Mouse (Mus musculus) kidney, adult 9 months (tissue): ENCODE results near the gene Lyl1.

Experiments
- DNase-seq: peaks from one replicate; pipeline ENCODE4 v3.0.0; 2022

Lyl1 gene

DNA sequence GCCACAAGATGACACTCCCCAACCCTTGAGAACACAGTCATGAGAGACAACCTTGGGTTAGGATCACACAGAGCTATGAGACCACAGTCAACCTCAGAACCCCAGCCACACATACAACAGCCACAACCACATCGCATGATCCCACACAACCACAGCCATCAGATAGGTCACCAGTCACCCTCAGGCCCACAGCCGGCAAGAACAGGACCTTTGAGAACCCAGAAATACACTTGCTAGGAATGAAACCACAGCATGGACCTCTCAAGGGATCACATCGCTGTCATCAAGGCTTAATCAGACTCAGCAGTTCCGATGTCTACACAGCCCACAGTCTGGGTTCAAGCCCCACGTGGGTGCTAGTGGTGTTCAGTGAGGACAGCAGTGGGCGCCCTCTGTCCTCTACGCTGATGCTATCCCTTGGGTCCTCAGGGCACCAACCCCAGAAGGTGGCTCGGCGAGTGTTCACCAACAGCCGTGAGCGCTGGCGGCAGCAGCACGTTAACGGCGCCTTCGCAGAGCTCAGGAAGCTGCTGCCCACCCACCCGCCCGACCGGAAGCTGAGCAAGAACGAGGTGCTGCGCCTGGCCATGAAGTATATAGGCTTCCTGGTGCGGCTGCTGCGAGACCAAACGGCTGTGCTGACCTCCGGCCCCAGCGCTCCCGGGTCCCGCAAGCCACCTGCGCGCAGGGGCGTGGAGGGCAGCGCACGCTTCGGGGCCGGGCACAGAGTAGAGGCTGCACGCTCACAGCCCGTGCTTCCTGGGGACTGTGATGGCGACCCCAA, 2.4 kb downstream of the Lyl1 start:
- DNase-seq = no peak

DNA sequence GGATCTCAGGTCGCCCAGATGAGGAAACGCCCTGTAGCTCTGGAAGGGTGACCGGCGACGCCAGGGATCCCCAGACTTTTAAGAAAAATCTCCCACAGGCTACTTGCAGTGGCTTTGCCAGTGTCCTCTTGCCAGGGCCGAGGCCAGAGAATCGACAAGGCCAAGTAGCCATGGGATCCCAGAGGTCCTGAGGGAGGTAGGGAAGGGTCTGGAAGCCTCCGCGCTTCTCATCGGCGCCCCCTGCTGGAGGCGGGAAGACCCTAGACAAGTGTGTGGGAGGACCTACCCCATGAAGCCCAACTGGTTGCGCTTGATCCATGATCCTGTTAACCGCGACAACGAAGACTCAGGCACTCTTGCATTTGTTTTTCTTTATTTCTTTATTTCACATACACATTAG, 3.1 kb downstream of the Lyl1 start:
- DNase-seq = peak; percentile 71

DNA sequence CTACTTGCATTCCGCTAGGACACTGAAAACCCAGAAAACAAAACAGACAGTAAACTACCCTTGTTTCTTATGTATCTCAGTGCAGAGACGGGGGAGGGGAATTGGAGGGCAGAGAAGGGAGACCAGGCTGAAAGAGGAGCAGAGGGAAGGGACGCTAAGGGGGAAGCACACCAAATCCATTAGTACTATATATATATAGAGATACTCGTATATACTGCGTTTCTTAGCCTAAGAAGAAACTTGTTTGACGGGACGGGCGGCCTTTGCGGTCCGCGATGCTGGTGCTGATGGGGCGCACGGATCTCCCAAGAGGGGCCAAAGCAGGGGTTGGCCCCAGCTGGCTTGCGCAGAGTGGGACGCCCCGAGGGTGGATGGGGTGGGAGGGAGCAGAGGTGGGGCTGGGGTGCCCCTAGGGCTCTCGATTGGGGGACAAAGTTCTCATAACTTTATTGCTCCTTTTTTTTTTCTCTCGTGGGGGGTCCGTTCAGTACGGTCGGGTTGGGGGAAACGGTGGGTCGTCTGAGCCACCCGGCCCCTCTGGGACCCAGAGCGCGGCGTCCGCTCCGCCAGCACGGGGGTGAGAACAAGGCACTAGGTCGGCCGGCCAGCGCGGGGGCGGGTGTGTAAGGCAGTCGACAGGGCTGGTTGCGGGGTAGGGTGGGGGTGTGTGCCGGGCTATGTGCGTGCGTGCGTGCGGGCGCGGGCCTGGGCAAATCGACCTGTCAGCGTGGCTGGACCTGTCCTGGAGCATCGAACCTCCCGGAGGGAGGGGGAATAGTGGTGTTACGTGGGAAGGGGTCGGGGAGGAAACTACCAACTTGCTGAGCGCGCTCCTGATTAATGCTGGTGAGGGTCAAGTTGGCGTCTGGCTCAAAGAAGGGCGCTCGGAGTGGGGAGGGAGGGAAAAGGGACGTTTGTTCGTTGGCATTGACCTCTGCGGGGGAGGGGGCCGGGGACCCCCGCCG, 3.9 kb downstream of the Lyl1 start:
- no peak for DNase-seq

GRCm38 (mm10) chr8:84705960-84706359, 4.7 kb downstream of the Lyl1 start:
- DNase-seq = no peak

GRCm38 (mm10) chr8:84706610-84707266, 5.5 kb downstream of the Lyl1 start:
- no peak for DNase-seq

DNA sequence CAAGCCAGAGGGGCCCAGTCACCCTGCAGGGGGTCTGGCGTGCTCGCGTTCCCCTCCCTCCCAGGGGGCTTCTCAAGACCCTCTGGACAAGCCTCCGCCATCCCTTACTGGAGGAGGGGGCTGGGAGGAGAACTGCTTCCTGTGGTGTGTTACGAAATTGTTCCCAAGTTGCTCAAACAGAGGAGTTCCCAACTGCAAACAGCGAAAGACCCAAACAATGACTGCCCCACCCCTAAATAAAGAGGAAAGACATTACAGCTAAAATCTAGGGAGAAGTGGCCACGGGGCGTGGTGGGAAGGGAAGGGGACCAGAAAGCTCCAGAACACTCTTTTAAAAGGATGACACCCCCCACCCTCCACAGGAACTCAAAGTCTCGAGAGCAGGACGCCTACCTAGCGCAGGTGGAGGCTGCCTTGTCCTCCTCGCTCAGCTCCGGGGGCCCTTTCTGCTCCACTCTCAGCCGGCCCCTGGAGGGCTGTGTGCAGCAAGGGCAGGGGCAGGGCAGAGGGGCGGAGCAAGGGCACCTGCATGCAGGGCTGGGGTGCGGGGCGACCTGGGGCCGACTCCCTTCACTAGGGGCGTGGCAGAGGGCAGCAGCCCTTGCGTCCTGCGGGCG, 6.1 kb downstream of the Lyl1 start:
- DNase-seq = no peak

DNA sequence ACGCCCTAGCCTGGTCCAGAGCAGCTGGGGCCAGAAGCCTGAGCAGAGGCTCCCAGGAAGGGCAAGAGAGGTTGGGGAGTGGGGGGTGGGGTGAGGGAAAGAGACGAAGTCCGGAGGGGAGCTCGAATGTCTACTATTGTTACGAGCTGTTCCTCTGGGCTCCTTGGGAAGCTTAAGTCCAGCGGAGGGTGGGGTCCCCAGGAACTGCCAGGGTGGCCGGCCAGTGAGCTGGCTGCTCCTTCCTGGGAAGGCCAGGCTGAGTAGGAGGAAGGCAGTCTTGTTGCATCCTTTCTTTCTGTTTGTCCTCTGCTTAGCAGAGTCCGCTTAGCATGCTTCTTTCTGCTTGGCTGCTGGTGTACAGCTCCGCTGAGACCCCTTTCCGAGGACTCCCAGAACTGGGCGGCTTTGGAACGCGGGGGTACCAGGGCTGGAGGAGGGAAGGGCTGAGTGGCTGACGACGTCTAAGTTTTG, 6.8 kb downstream of the Lyl1 start:
- DNase-seq = no peak

DNA sequence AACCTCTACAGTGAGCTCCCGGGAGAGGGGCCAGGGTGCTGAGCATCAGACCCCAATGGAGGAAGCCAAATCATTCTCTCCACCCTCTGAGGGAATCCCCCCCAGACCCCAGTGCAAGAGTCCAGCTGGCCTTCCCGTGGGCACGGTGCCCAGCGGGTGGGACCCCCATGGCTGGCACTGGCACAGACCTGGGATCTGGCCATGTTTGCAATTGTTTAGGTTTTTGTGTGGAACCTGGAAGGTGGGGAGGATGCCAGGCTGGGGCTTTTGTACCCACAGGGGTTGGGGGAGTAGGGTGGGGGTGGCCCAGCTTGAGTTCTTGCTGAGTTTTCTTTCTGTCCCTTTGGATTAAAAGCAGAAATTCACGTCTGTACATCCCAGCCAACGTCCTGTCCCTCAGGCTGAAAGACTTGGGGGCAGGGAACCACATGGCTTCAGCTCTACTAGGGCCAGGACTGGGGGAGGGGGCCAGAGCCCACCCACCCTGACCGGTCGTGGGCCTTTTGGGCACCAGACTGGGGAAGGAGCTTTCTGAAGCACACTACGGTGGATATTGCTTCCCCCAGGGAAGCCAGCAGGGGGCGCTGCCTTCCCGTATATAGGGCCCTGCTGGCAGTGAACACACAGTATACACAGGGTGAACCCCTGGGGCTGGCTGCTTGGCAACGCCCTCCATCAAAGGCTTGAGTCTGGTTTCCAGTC, 7.7 kb downstream of the Lyl1 start:
- DNase-seq = peak; percentile 88

DNA sequence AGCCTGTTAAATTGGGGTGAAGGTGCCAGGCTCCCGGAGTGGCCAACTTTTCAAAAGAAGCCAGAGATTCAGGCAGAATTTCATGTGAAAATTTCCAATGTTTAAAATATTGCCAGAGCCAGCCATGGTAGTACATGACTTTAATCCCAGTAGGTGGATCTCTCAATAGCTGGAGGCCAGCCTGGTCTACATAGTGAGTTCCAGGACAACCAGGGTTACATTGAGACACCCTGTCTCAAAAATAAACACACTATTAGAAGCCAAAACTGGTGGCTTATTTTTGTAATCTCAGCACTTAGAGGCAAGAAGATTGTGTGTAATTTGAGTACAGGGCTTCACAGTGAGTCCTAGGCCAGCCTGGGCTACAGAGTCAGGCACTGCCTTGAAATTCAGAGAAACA, 8.7 kb downstream of the Lyl1 start:
- no peak for DNase-seq

- DNase-seq = no peak
These were observed 10.1 kb downstream of the Lyl1 start for GRCm38 (mm10) chr8:84711312-84711711.

DNA sequence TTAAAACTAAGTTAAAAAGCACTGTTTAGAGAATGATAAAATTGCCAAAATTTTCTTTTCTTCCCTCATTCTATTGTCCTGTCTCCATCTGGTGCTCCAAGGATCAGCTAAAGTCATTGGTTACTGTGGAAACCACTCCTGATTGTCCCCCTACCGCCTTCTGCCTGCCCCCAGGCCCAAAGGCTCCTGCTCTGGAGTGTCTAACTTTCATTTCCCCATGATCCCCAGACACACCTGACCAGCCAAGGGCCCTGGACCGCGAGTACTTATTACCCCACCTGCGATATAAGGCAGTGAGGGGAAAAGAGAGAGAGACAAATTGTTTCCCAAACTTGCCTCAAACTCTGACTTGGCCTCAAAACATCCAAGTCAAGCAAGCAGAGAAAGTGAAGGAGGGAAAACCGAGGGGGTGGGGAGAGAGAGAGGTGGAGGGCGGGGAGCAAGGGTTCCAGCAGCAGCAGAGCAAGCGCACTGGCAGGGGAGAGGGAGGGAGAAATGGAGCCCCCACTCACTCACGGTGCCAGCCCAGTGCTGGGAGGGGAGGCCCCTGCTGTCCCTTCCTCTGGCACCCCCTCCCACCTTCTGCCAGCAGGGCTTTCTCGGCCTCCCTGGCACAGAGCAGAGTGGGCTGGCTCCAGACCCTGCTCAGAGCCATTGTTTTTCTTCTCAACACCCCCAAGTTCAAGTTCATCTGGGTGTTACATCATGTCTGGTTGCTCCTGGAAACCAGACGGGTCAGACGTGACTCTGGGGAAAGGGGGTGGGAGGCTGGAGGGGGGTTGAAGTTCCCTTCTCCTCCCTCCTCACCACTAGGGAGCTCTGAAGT, 10.9 kb downstream of the Lyl1 start:
- DNase-seq = no peak

DNA sequence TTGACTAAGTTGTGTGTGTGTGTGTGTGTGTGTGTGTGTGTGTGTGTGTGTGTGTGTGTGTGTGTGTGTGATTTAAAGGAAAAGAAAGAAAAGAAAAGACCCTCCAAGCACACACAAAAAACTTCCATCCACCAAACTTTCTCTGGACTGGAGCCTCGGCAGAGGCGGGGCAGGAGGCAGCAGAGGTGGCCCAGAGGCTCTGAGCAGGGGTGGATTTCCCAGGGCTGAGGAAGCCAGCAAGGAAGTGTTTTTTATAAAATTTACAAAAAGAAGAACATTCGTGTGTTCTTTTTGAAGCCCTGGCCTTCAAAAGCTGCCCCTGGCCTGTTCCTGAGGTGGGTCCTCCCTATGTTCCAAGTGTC, 11.5 kb downstream of the Lyl1 start:
- DNase-seq = no peak

- no peak for DNase-seq
These were observed 12.1 kb downstream of the Lyl1 start for GRCm38 (mm10) chr8:84713381-84713780.

DNA sequence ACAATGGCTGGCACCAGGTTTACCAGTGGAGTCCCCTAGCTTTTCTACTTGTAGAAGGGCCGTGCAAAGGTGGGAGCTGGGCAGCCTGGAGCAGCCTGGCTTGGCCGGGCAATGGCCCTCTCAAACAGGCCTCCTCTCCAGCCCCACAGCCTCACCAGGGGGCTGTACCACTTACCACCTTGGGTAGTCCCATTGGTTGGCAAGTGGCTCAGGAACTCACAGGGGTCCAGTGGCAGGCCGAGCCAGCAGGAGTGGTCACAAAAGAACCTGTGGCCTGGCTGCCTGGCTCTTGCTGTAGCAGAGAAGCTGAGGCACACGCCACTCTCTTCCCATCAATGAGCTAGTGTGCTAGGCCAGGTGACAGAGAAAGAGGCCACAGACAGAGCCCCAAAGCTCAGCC, 12.9 kb downstream of the Lyl1 start:
- no peak for DNase-seq

DNA sequence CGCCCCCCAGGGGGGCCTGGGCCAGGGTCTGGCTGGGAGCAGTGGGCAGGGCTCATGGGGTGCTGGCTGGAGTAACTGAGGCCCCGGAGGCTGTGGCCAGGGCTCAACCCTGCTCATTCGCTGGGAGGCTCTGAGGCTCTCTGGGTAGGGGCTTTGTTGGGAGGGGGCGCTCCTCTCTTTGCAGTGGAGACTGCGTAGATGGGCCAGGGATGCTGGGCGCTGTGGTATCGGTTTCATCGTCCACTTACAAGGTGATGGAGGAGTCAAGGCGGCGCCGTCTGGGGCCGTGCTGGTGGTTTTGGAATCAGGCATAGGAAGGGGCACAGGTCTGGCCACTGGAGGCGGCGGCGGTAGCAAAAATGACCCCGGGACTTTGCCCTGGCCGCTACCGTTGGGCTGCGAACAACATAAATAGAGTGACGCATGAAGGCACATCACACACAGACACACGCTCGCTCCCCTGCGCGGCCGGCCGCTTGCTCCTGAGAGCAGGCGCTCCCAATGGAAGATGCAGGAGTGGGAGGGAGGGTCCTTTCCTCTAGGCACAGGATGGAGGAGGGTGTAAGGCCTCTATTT, 14.7 kb downstream of the Lyl1 start:
- no peak for DNase-seq

GRCm38 (mm10) chr8:84716790-84717189, 15.5 kb downstream of the Lyl1 start:
- no peak for DNase-seq

DNA sequence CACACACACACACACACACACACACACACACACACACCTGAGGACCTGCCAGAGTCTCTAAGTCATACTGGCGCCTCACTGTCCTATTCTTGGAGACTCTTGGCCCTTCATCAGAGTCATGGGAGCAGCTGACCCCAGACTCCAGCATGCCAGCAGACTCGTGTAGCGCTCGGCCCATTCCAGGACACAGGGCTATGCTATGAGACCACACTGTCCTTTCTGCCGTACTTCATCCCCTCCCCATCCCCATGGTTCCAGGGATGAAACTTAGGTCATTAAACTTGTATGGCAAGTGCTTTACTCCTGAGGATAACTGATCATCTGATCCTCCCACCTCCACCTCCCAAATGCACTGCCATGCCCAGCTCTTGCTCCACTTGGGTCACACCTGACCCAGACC, 17.2 kb downstream of the Lyl1 start:
- DNase-seq = no peak

DNA sequence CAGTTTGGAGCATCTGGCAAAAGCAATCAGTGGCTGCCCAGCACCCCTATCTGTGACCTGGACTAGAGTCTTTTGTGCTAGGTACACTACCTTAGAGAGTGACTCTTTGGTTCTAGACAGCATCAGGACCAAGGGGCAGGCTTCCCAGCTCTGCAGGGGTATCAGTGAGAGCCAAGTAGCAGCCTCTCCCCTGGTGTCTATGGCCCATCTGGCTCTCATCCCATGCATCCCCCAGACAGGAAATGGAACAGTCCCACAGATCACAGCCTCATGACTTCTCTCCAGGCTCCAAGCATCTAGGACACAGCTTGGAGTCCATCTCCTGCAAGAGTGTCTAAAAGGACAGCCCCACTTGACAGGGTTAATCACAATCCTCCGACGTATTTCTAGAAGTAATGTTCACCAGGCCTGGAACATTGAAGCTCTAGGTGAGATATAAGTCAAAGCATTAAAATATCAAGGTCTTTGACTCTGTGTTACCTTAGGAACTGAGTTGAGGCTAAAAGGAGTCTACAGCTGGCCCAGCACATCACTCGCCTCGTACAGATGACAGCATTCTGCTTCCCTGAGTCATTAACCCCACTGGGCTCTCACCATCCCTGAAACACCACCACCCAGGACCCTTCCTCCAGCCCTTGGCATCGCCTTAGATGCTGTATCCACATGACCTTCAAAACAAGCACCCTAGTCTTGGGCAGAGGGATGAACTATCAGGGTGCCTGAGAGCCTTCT, 17.9 kb downstream of the Lyl1 start:
- DNase-seq = no peak

GRCm38 (mm10) chr8:84722530-84722849, 21.2 kb downstream of the Lyl1 start:
- DNase-seq = no peak

DNA sequence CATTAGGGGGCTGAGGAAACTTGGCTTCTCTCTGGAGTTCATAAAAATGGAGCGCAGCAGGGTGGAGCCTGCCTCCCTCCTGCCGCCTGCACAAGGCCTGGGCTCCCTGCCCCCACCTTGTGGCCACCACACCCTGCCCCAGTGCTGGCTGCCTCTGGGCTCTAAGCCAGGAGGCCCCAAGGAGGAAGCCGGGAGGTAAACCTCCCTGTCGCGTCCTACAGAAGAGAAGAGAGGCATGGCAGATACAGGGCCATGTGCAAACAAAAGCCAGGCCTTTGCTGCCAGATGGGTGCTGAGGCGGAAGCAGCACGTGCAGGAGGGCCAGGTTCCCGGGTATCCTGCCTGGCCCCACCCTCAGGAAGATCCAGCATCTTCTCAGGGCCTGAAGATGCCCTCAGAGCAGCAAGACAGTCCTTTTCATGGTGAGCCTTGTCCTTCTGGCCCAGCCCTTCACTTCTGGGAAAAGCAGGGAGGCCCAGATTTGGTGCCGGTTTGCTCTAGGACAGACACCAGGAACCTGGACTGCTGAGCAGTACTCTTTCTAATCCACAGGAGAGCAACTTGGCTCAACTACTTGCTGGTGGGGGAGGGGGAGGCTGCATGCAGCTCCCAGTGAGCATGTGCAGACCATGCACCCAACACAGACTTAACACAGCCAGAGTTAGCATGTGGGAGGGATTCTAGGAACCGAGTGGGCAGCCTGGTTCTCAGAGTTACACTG, 21.8 kb downstream of the Lyl1 start, which contains the start of gene G430095P16Rik:
Gene G430095P16Rik, plus strand, starts transcription at position 158 of the 721 bp plus-strand sequence.
- peak; percentile 74 for DNase-seq
